Mouse (Mus musculus): ENCODE measurements at regions not wholly inside any gene's neighbourhood (a gene's known extent, or its start where the extent isn't known, plus 50 kb on each side); places are given as distances from the start of the nearest gene placed in this dataset.

DNA sequence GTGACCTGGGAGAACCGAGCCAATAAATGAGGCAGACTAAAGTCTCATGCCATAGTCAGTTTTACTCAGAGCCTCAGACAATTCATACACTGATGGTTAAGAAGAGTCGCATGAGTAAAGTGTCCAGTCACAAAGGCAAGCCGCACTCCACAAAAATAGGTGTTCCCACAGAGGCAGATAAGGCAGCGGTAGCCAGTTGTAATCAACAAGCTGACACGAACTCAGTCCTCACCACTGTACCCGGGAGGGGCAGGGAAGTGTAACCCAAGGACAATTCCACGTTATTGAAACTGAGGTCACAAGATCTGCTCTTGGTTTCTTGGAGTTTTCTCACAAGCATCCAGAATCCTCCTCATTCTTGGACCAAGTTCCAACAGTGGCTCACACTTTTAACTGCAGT is 125.9 kb downstream of the Evx1 start:
- Histone ChIP-seq H3K9me3 (replicated peaks; ENCODE audit: low read length) (no peaks in the 10 kb centered on the region), H3K27me3 (replicated peaks) (no peaks in the 10 kb centered on the region), H3K4me1 (ENCODE audit: control insufficient read depth in 1 of 2, insufficient read depth in 2 of 2) (peaks cover 4 to 7% of the 10 kb centered on the region in 2 experiments; a peak in 2 of 4 replicates), H3K9ac (ENCODE audit: insufficient read depth, low read depth) (no peak overlapping the region), H3K4me3 (replicated peaks in 1 of 3; ENCODE audit: low read depth in 2 of 3, low read length in 2 of 3, poor library complexity in 1 of 3) (no peak overlapping the region), H3K79me2 (replicated peaks; ENCODE audit: control insufficient read depth, extremely low read depth, insufficient read depth, poor library complexity, severe bottlenecking) (no peaks in the 10 kb centered on the region), H3K27ac (ENCODE audit: insufficient read depth, low read depth) (no peak overlapping the region), H3K4me2 (ENCODE audit: insufficient read depth, low read depth, poor library complexity, severe bottlenecking) (no peak overlapping the region), H3K36me3 (replicated peaks in 1 of 2; ENCODE audit: control insufficient read depth in 1 of 2, insufficient read depth in 1 of 2, low read length in 1 of 2) (no peaks in the 10 kb centered on the region)
- in situ Hi-C loops (cut with MboI; ENCODE audit: low pct_ligation_motif_present, low pct_unique_long_range_greater_than_20kb, low sequenced_read_pairs) (no loop called here), dilution Hi-C loops (cut with MboI; ENCODE audit: extremely low pct_ligation_motif_present, extremely low pct_unique_long_range_greater_than_20kb, low sequenced_read_pairs) (no loop called here)
- no peak for DNase-seq (ENCODE audit: extremely low read depth)
- no peak for TF ChIP-seq TCF12 (IDR thresholded peaks at IDR 0.05; ENCODE audit: low read depth, low read length)
- TF ChIP-seq TBP (conservative IDR thresholded peaks at IDR 0.05; ENCODE audit: low read depth, low read length): no peak
- TF ChIP-seq CHD2 (IDR thresholded peaks at IDR 0.05; ENCODE audit: low read length): no peak
- no peak for TF ChIP-seq USF2 (conservative IDR thresholded peaks at IDR 0.05; ENCODE audit: low read depth, low read length)
- TF ChIP-seq HCFC1 (IDR thresholded peaks at IDR 0.05; ENCODE audit: low read depth, low read length): no peak
- no peak for TF ChIP-seq MAZ (IDR thresholded peaks at IDR 0.05; ENCODE audit: low read depth, low read length)
- TF ChIP-seq E2F4 (IDR thresholded peaks at IDR 0.05; ENCODE audit: insufficient replicate concordance, low read depth, low read length): no peak
- no peak for TF ChIP-seq RCOR1 (conservative IDR thresholded peaks at IDR 0.05; ENCODE audit: low read depth, low read length)
- TF ChIP-seq ZMIZ1 (IDR thresholded peaks at IDR 0.05; ENCODE audit: low read depth, low read length): no peak
- TF ChIP-seq MXI1 (IDR thresholded peaks at IDR 0.05; ENCODE audit: low read depth, low read length): no peak
- TF ChIP-seq NRF1 (IDR thresholded peaks at IDR 0.05; ENCODE audit: low read depth, low read length): no peak
- no peak for TF ChIP-seq JUND (conservative IDR thresholded peaks at IDR 0.05; ENCODE audit: low read depth, low read length)
- TF ChIP-seq ZKSCAN1 (IDR thresholded peaks at IDR 0.05; ENCODE audit: borderline replicate concordance, low read depth, low read length): no peak
- no peak for TF ChIP-seq ZC3H11A (IDR thresholded peaks at IDR 0.05; ENCODE audit: low read depth, low read length)
- TF ChIP-seq UBTF (IDR thresholded peaks at IDR 0.05; ENCODE audit: low read depth, low read length): no peak
- no peak for TF ChIP-seq BHLHE40 (IDR thresholded peaks at IDR 0.05; ENCODE audit: low read depth, low read length)
- TF ChIP-seq MYC (IDR thresholded peaks at IDR 0.05; ENCODE audit: low read depth, low read length): no peak
- TF ChIP-seq NELFE (IDR thresholded peaks at IDR 0.05; ENCODE audit: low read depth, low read length): no peak

DNA sequence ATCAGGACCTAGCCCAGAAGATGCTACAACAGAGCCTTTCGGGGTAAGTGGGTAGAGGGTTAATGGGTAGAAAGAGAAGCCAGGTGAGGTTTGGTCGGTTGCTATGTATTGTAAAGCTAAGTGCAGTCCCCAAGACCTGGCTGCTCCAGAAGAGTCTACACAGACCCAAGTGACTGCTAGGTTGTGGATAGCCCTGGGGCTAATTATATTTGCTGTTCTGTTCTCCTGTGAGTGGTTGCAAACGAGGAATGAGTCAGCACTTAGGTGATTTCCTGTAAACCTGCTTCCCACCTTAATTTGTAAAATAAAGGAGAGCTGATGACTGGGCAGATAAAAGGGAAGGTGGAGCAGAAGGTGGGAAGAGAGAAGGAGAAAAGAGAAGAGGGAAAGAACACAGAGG is 126.9 kb downstream of the Evx1 start:
- TF ChIP-seq MAFK (IDR thresholded peaks at IDR 0.05; ENCODE audit: insufficient replicate concordance, low read length) (no peak), TCF12 (IDR thresholded peaks at IDR 0.05; ENCODE audit: low read depth, low read length) (no peak), EP300 (IDR thresholded peaks at IDR 0.05; ENCODE audit: low read length) (no peak), SMC3 (IDR thresholded peaks at IDR 0.05; ENCODE audit: low read depth, low read length) (no peak), ELF1 (IDR thresholded peaks at IDR 0.05; ENCODE audit: low read depth, low read length) (no peak), SIN3A (IDR thresholded peaks at IDR 0.05; ENCODE audit: low read length) (no peak), NELFE (IDR thresholded peaks at IDR 0.05; ENCODE audit: low read depth, low read length) (no peak), CTCF (conservative IDR thresholded peaks at IDR 0.05 in 1 of 2, IDR thresholded peaks at IDR 0.05 in 1 of 2; ENCODE audit: low read depth in 2 of 2, low read length in 2 of 2) (no peak), GABPA (IDR thresholded peaks at IDR 0.05; ENCODE audit: insufficient replicate concordance, low read depth, low read length) (no peak), TBP (conservative IDR thresholded peaks at IDR 0.05; ENCODE audit: low read depth, low read length) (no peak), POLR2A (IDR thresholded peaks at IDR 0.05; ENCODE audit: low read depth, low read length) (no peak), CHD2 (IDR thresholded peaks at IDR 0.05; ENCODE audit: low read length) (no peak), ZMIZ1 (IDR thresholded peaks at IDR 0.05; ENCODE audit: low read depth, low read length) (no peak), RAD21 (IDR thresholded peaks at IDR 0.05; ENCODE audit: low read depth, low read length) (no peak), MYC (IDR thresholded peaks at IDR 0.05; ENCODE audit: low read depth, low read length) (no peak), NRF1 (IDR thresholded peaks at IDR 0.05; ENCODE audit: low read depth, low read length) (no peak), ZKSCAN1 (IDR thresholded peaks at IDR 0.05; ENCODE audit: borderline replicate concordance, low read depth, low read length) (no peak), MEF2A (IDR thresholded peaks at IDR 0.05; ENCODE audit: borderline replicate concordance, low read depth, low read length) (no peak), ZC3H11A (IDR thresholded peaks at IDR 0.05; ENCODE audit: low read depth, low read length) (no peak)
- no peaks in the 10 kb centered on the region for H3K27me3 ChIP-seq (replicated peaks)
- no peak overlapping the region for H3K4me3 ChIP-seq (replicated peaks in 1 of 3; ENCODE audit: low read depth in 2 of 3, low read length in 2 of 3, poor library complexity in 1 of 3)
- H3K9me3 ChIP-seq (replicated peaks; ENCODE audit: low read length): no peaks in the 10 kb centered on the region
- H3K36me3 ChIP-seq (replicated peaks in 1 of 2; ENCODE audit: control insufficient read depth in 1 of 2, insufficient read depth in 1 of 2, low read length in 1 of 2): no peaks in the 10 kb centered on the region
- H3K4me1 ChIP-seq (ENCODE audit: control insufficient read depth in 1 of 2, insufficient read depth in 2 of 2): peaks cover 4 to 7% of the 10 kb centered on the region in 2 experiments; a peak in 2 of 4 replicates
- no peak overlapping the region for H3K27ac ChIP-seq (ENCODE audit: insufficient read depth, low read depth)
- H3K9ac ChIP-seq (ENCODE audit: insufficient read depth, low read depth): no peak overlapping the region
- dilution Hi-C loops (cut with MboI; ENCODE audit: extremely low pct_ligation_motif_present, extremely low pct_unique_long_range_greater_than_20kb, low sequenced_read_pairs) (no loop called here), in situ Hi-C loops (cut with MboI; ENCODE audit: low pct_ligation_motif_present, low pct_unique_long_range_greater_than_20kb, low sequenced_read_pairs) (no loop called here)
- no peaks in the 10 kb centered on the region for H3K79me2 ChIP-seq (replicated peaks; ENCODE audit: control insufficient read depth, extremely low read depth, insufficient read depth, poor library complexity, severe bottlenecking)
- H3K4me2 ChIP-seq (ENCODE audit: insufficient read depth, low read depth, poor library complexity, severe bottlenecking): no peak overlapping the region
- DNase-seq (ENCODE audit: extremely low read depth): no peak

All from CH12.LX (cell line).